Mouse (Mus musculus): ENCODE data around the gene Dnaja3. TPM values are rescaled to one million over a fixed set of nuclear protein-coding genes. Genes with fewer than 3 reads are reported as not detected.

The Dnaja3 gene
- 62.1 and 65.5 TPM in 2 replicates for polyA plus RNA-seq (2015; fragmentation: Nextera tagmentation; extraction: Ambion mirVana)

DNA sequence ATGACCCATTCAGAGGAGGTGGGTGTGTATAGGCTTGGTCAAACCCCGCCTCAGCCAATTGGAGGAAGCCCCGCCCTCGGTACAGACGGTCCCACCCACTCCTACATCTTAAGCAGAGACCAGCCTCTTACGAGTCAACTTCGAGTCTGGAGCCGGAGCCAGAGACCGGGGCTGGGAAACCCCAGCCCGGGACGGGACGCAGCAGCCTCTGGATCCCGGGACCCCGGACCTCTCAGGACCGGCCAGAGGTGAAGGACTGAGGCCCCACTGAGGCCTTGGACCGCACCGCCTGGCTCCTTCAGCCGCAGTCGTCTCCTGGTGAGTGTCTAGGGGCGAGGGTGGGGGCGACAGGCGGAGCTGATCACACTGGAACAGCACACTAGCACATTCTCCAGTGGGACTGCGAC, at the start of gene Dnaja3, which contains the start of gene Vasn:
Gene Dnaja3 (plus strand): TSS at position 159 of the 407 bp plus-strand sequence.
Gene Vasn (plus strand): TSS at position 111 of the 407 bp plus-strand sequence.
- no peaks in the 10 kb centered on the region for H3K9me3 ChIP-seq
- H3K36me3 ChIP-seq (replicated peaks): no peaks in the 10 kb centered on the region; the same call in 1 of the 2 replicates
- peak within 1 kb of the TSS; percentile 27; the same call in 1 of the 2 replicates for H3K9ac ChIP-seq
- H3K4me1 ChIP-seq: peaks cover 28% of the 10 kb centered on the region
- peak; percentile 91 for ATAC-seq (replicated peaks)
- H3K27ac ChIP-seq: no peak within 1 kb of the TSS
- peak within 1 kb of the TSS; percentile 61 for H3K4me2 ChIP-seq
- H3K27me3 ChIP-seq (replicated peaks): no peaks in the 10 kb centered on the region
- 4% methylated on average over 22 of the region's 22 CpGs for WGBS
- peak within 1 kb of the TSS; percentile 43 for H3K4me3 ChIP-seq

DNA sequence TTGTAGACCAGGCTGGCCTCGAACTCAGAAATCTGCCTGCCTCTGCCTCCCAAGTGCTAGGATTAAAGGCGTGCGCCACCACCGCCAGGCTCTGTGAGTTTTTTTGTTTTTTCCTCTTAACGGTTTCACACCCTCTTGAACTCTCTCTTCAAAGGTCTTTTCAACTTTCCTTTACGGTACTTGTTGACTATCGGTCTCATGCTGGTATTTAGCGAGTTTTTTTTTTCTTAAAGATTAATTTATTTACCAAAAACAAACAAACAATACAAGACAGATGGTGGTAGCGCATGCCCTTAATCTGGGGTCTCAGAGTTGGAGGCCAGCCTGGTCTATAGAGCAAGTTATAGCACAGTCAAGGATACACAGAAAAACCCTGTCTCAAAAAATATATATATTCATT, 49.6 kb upstream of the Dnaja3 start:
- H3K9me3 ChIP-seq: no peaks in the 10 kb centered on the region
- H3K4me3 ChIP-seq: no peak overlapping the region
- 96% methylated on average over 9 of the region's 9 CpGs for WGBS
- no peak for ATAC-seq (replicated peaks)
- H3K27ac ChIP-seq: no peak overlapping the region
- no peaks in the 10 kb centered on the region for H3K36me3 ChIP-seq (replicated peaks)
- no peak overlapping the region for H3K4me2 ChIP-seq
- H3K4me1 ChIP-seq: peaks cover 33% of the 10 kb centered on the region
- no peaks in the 10 kb centered on the region for H3K27me3 ChIP-seq (replicated peaks)
- H3K9ac ChIP-seq: no peak overlapping the region

DNA sequence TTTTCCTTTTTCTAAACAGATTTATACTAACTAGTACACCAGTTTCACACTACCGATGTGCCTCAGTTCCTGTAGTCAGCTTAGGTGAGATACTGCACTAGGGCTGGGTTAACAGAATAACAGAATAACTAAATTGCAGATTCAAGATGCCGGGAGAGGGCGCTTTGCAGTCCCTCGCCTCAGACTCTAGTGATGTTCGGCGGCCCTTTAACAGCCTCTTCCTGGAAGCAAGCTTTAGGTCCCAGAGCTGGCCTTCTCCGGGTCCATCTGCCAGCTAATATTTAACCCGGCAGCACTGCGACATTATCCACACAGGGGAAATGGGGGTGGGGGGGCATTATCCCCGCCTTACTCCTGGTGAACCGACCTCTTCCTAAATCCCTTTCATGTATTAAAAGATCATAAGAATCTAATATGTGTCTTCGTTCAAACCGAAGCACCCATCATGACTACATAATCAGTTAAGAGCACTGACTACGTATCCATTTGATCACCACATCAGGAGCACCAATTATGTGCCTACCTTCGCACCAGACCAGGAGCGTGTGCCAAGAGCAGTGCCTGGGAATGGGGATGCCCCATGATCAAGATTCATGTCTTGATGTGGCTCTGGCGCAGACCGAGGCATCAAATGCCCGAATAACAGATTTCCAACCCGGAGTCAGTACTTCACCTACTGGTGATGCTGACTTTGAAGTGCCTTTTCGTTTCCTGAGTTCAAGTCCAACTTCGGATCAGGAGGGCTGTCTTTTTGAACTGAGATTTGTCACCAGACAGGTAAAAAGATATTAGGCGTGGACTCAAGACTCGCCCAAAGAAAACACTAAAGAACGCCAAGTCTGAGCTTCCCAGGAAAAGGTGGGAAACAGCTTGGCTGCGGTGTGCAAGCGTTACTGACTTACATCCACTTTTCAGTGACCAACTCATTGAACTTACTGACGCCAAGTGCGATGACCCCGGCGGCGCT, 46.6 kb upstream of the Dnaja3 start:
- no peaks in the 10 kb centered on the region for H3K36me3 ChIP-seq (replicated peaks)
- peak overlapping the region; percentile 88 for H3K4me3 ChIP-seq
- H3K9me3 ChIP-seq: no peaks in the 10 kb centered on the region
- H3K27ac ChIP-seq: peak overlapping the region; percentile 93
- peak overlapping the region; percentile 88 for H3K9ac ChIP-seq
- H3K4me1 ChIP-seq: peaks cover 49% of the 10 kb centered on the region
- no peak for ATAC-seq (replicated peaks)
- H3K4me2 ChIP-seq: peak overlapping the region; percentile 91
- H3K27me3 ChIP-seq (replicated peaks): no peaks in the 10 kb centered on the region
- 11% methylated on average over 32 of the region's 32 CpGs for WGBS

DNA sequence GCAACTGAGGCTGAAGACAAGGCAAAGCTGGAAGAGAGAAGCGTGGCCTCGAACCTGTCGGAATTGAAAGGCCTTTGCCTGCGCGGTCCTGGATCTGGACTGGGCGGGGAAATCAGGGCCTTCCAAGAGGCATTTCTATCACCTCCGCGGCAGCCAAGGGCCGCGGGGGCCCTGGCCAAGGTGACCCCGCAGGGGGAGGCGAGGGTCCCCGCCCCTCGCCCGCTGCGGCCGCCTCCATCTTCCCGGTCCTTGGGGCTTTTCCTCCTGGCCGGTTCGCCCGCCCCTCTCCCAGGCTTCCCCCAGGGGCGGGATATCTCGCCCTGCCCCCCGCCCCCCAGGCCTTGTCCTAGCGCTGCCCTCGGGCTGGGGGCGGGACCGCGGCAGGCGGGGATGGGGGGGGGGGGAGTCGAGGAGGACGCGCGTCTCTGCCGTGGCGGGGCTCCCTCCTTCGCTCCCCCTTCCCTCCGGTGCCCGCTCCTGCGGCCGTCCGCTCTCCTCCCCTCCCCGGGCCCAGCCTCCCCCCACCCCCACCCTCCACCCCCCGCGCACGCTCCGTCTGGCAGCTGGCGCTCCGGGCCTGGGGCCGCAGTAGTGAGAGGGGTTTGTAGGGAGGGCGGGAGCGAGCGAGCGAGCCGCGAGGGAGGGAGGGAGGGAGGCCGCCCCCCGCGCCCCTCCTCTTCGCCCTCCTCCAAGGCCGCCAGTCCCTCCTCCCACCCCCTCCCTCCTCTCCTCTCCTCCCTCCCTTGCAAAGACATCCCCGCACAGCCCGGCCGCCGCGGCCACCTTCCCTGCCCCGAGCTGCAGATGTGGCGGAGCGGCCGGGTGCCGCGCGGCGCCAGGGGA, 45.6 kb upstream of the Dnaja3 start, which contains the start of gene Glis2:
Gene Glis2 (plus strand): TSS at position 743 of the 843 bp plus-strand sequence.
- Histone ChIP-seq H3K4me2 (peak within 1 kb of the TSS; percentile 91), H3K4me1 (peaks cover 59% of the 10 kb centered on the region), H3K9ac (peak within 1 kb of the TSS; percentile 88), H3K27me3 (replicated peaks) (no peaks in the 10 kb centered on the region), H3K27ac (peak within 1 kb of the TSS; percentile 93), H3K4me3 (peak within 1 kb of the TSS; percentile 88), H3K9me3 (no peaks in the 10 kb centered on the region), H3K36me3 (replicated peaks) (no peaks in the 10 kb centered on the region)
- peak; percentile 83 for ATAC-seq (replicated peaks)
- WGBS: 0% methylated on average over 24 of the region's 74 CpGs

DNA sequence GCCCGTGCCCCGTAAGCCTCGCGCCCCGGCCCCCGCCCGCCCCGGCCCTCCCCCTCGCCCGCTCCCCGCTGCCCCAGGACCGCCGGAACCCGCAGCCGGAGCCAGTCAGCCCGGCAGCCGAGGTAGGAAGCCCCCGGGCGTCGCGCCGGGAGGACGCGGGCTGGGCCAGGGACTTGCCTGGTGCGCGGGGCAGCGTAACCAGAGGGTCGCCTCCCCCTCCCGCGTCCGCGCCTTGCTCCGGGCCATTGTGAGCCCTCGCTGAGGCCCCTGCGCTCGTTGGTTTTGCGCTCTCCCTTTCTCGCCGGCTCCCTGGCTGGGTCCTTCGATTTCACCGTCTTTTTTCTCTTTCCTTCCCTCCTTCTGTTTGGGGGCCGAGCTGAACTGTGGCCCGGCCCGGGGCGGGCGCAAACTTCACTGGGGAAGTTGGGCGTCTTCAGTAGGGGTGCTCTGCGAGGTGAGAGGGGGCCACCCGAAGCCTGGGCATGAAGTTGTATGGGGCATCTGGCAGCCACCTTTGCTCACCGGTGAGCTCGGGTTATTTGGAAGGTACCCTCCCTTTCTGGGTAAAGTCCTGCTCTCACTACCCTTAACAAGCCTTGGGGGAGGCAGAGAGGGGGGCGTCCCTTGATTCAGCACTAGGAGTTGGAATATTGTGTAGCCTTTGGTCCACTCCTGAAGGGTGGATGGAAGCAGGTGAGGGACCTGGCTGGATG, 44.8 kb upstream of the Dnaja3 start:
- peak overlapping the region; percentile 88 for H3K9ac ChIP-seq
- peak; percentile 55 for ATAC-seq (replicated peaks)
- H3K4me2 ChIP-seq: peak overlapping the region; percentile 91
- peak overlapping the region; percentile 88 for H3K4me3 ChIP-seq
- WGBS: under 1% methylated on average over 51 of the region's 52 CpGs
- H3K4me1 ChIP-seq: peaks cover 60% of the 10 kb centered on the region
- no peaks in the 10 kb centered on the region for H3K36me3 ChIP-seq (replicated peaks)
- H3K27ac ChIP-seq: peak overlapping the region; percentile 93
- no peaks in the 10 kb centered on the region for H3K27me3 ChIP-seq (replicated peaks)
- no peaks in the 10 kb centered on the region for H3K9me3 ChIP-seq

DNA sequence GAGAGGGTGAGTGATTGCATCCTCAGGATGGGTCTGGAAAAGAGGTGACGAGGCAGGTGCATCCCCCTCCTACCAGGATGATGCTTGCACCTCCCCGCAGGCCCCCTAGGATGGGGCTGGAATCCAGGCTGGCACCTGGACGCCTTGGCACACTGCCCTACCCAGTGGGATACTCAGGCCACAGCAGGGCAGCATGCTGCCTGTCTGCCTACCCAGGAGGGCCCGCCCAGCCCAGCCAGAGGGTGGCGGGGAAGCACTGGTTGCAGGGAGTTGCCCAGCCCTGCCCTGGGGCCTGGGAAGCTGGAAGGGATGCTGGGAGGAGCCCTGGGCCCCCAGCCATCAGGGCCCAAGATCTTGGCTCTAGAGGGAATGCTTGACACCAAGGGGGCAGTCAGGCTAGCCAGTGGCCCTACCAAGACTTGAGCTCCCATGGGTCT, 44.2 kb upstream of the Dnaja3 start:
- peak; percentile 18 for ATAC-seq (replicated peaks)
- no peaks in the 10 kb centered on the region for H3K36me3 ChIP-seq (replicated peaks)
- peak overlapping the region; percentile 88 for H3K4me3 ChIP-seq
- 1% methylated on average over 5 of the region's 5 CpGs for WGBS
- no peaks in the 10 kb centered on the region for H3K27me3 ChIP-seq (replicated peaks)
- H3K9ac ChIP-seq: peak overlapping the region; percentile 88
- H3K9me3 ChIP-seq: no peaks in the 10 kb centered on the region
- H3K4me2 ChIP-seq: peak overlapping the region; percentile 91
- H3K4me1 ChIP-seq: peaks cover 66% of the 10 kb centered on the region
- peak overlapping the region; percentile 93 for H3K27ac ChIP-seq

DNA sequence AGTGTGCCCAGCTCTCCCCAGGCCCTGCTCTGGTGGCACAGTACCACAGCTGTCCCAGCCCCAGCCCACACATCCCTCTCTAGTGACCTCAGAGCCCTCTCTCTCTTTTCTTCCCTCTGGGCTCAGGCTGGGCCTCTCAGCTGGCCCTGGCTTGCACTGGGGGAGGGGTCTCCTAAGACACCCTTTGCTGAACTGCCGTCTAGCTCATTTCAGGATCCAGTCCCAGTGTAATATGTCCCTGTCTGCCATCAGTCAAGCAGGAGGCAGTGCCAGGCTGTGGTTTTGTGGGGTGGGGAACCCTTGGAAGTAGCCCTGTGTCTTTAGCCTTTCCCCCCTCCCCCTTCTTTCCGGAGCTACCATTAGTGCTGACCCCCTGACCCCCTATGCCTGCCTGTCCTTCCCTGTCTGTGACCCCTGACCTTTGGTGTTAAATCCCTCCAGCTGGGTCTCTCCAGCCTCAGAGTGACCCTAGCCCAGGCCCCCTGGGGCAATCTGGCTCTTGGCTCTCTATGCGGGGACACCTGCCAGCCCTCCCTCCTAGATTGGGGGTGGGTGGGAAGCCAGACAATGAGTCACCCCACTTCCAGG, 43.6 kb upstream of the Dnaja3 start:
- peak overlapping the region; percentile 93 for H3K27ac ChIP-seq
- WGBS: 9% methylated on average over 3 of the region's 3 CpGs
- no peaks in the 10 kb centered on the region for H3K9me3 ChIP-seq
- H3K27me3 ChIP-seq (replicated peaks): no peaks in the 10 kb centered on the region
- peak overlapping the region; percentile 88 for H3K4me3 ChIP-seq
- H3K9ac ChIP-seq: peak overlapping the region; percentile 88
- peaks cover 70% of the 10 kb centered on the region for H3K4me1 ChIP-seq
- H3K4me2 ChIP-seq: peak overlapping the region; percentile 91
- H3K36me3 ChIP-seq (replicated peaks): no peaks in the 10 kb centered on the region
- no peak for ATAC-seq (replicated peaks)

DNA sequence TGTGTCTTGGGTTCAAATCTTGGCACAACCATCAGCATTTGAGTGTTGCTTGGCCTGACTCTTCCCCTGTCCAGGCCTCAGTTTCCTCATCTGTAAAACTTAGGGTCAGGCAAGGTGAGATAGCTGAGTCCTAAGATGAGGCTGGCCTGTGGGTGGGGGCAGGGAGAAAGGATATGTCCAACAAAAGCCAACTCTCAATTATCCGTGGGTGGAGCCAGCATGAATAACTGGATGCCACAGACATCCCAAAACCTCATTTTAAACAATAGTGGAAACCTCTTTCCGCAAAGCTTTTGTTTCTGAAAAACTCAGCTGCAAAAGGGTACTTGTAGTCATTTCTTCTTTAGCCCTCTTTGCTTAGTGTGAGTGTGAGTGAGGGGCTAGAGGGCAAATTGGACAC, 43.0 kb upstream of the Dnaja3 start:
- Histone ChIP-seq H3K9me3 (no peaks in the 10 kb centered on the region), H3K9ac (no peak overlapping the region), H3K36me3 (replicated peaks) (no peaks in the 10 kb centered on the region), H3K4me2 (peak overlapping the region; percentile 91), H3K4me1 (peaks cover 68% of the 10 kb centered on the region), H3K27me3 (replicated peaks) (no peaks in the 10 kb centered on the region), H3K27ac (0 out of 2 replicates have a peak overlapping the region, but pooled peaks have one; percentile 6), H3K4me3 (peak overlapping the region; percentile 88; the same call in 1 of the 2 replicates)
- 32% methylated on average over 2 of the region's 2 CpGs for WGBS
- no peak for ATAC-seq (replicated peaks)

DNA sequence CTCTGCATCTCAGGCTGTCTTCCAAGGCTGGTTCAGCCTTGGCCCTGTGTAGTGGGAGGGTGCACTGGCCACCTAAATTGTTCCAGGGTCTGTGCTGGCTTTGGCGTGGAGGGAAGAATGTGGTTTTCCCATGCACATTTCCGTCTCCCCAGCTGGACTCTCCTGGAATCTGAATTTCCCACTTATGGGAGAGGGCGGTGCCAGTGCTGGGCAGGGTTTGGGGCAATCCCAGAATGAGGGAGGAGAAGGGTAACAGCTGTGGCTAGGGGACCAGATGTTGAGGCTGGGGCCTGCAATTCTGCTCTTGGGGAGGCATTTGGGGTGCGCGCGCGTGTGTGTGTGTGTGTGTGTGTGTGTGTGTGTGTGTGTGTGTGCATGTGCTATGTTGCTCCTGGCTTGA, 42.5 kb upstream of the Dnaja3 start:
- peaks cover 72% of the 10 kb centered on the region for H3K4me1 ChIP-seq
- ATAC-seq (replicated peaks): no peak
- no peaks in the 10 kb centered on the region for H3K27me3 ChIP-seq (replicated peaks)
- peak overlapping the region; percentile 91 for H3K4me2 ChIP-seq
- H3K9me3 ChIP-seq: no peaks in the 10 kb centered on the region
- H3K36me3 ChIP-seq (replicated peaks): no peaks in the 10 kb centered on the region
- 0 out of 2 replicates have a peak overlapping the region, but pooled peaks have one; percentile 88 for H3K4me3 ChIP-seq
- 65% methylated on average over 7 of the region's 7 CpGs for WGBS
- H3K9ac ChIP-seq: no peak overlapping the region
- H3K27ac ChIP-seq: no peak overlapping the region

DNA sequence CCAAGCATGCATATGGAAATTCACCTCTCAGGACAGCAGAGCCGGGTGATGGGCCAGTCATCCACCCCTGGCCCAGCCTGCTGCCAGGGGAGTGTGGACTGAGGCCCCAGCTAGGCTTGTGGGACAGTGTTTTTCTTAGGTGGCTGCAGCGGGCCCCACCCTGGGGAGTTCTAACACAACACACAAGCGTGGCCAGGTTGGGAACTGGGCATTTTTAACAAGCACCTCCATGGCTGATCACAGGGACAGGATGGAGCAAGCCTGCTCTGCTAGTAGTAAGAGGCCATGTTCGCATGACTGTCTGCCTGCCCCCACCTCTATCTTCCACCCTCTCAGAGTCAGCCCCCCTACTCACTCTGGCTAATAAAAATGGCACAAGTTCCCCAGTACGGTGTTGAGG, 41.7 kb upstream of the Dnaja3 start:
- H3K36me3 ChIP-seq (replicated peaks): no peaks in the 10 kb centered on the region
- no peak for ATAC-seq (replicated peaks)
- H3K4me1 ChIP-seq: peaks cover 72% of the 10 kb centered on the region
- H3K27me3 ChIP-seq (replicated peaks): no peaks in the 10 kb centered on the region
- H3K9ac ChIP-seq: no peak overlapping the region
- WGBS: 69% methylated on average over 5 of the region's 5 CpGs
- H3K27ac ChIP-seq: 0 out of 2 replicates have a peak overlapping the region, but pooled peaks have one; percentile 25
- no peak overlapping the region for H3K4me3 ChIP-seq
- no peaks in the 10 kb centered on the region for H3K9me3 ChIP-seq
- H3K4me2 ChIP-seq: no peak overlapping the region; the same call in 1 of the 2 replicates
